Mouse (Mus musculus) testis, adult 2 months (tissue): ENCODE measurements around the gene Stn1. TPM values are rescaled to one million over a fixed set of nuclear protein-coding genes. Genes with fewer than 3 reads are reported as not detected.
A peak's percentile ranks its signal among the peaks of the same experiment; 100 is the strongest.

Experiments
- H3K27ac ChIP-seq: fragments of 200-500 bp; 2 replicates; pipeline ENCODE4 v1.5.1; 2012; ENCODE audit warnings: low read depth, low read length; ENCODE audit not compliant: control insufficient read depth, insufficient read depth
- H3K27me3 ChIP-seq: fragments of 200-500 bp; 2 replicates; pipeline ENCODE4 v1.6.1; 2012; ENCODE audit warnings: mild to moderate bottlenecking, low read length, moderate library complexity; ENCODE audit not compliant: control insufficient read depth, insufficient read depth
- H3K36me3 ChIP-seq: fragments of 200-500 bp; 2 replicates; pipeline ENCODE4 v1.6.1; 2012; ENCODE audit warnings: mild to moderate bottlenecking, low read length; ENCODE audit not compliant: control insufficient read depth, insufficient read depth
- H3K4me1 ChIP-seq: fragments of 200-500 bp; 2 replicates; pipeline ENCODE4 v1.6.1; 2012; ENCODE audit warnings: low read length; ENCODE audit not compliant: control insufficient read depth, insufficient read depth
- H3K4me3 ChIP-seq: fragments of 200-500 bp; 2 replicates; pipeline ENCODE4 v1.5.1; 2012; ENCODE audit warnings: low read depth, mild to moderate bottlenecking, low read length, moderate library complexity, mixed read lengths; ENCODE audit not compliant: control insufficient read depth
- CTCF ChIP-seq: fragments of 200-500 bp; IDR thresholded peaks from 2 replicates; pipeline ENCODE4 v1.5.1; 2012; ENCODE audit warnings: low read depth, mild to moderate bottlenecking, inconsistent platforms, low read length, moderate library complexity; ENCODE audit not compliant: control insufficient read depth, insufficient read depth, insufficient replicate concordance
- POLR2A ChIP-seq: fragments of 200-500 bp; IDR thresholded peaks from 2 replicates; pipeline ENCODE4 v1.6.1; 2012; ENCODE audit warnings: low read depth, mild to moderate bottlenecking, inconsistent platforms, low read length, moderate library complexity; ENCODE audit not compliant: control insufficient read depth
- polyA plus RNA-seq: library from polyadenylated mRNA; depleted of rRNA; stranded (reverse); fragments of >200 nt; gene quantifications from 2 replicates; pipeline ENCODE4 v1.2.3, GENCODE M21; 2012

Gene Stn1
- polyA plus RNA-seq, 1 experiment = 19.6 TPM

DNA sequence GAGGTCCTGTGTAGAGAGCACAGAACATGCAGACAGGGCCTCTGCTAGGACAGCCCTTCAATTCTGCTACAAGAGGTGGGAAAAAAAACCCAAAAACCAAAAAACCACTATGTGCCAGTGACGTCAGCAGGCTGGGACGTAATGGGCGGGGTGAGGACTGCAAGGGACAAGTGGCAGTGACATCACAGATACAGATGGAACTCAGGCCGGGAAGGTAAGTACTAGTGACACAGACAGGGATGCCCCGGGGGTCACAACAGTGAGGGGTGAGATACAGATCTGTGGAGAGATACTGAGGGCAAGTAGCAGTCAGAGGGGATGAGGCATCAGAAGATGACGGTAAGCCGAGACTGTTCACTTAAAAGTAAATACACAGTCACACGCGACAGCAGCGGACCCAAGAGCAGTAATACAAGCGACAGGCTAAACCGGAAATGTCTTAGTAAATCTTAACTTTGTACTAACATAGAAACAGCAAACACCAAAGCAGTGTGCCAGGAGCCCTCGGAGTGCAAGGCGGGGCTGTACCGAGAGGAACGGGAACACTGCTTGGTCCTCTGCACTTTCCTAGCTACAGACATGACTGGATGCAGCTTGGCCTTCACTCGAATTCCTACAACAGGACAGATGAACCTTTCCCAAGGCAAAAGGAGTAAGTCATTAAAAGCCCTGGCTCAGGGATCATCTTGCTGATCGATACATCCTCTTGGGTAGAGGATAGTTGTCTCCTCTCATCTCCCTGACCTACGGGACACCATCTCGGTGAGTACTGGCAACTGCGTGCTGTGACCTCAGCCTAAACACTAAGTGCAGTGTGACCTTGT, 24.3 kb downstream of the Stn1 start:
- no peaks in the 10 kb centered on the region for H3K27me3 ChIP-seq
- no peaks in the 10 kb centered on the region; the same call in 1 of the 2 replicates for H3K36me3 ChIP-seq
- H3K27ac ChIP-seq = no peak overlapping the region
- no peaks in the 10 kb centered on the region; the same call in 1 of the 2 replicates for H3K4me1 ChIP-seq
- TF ChIP-seq CTCF = no peak
- no peak for TF ChIP-seq POLR2A
- H3K4me3 ChIP-seq = no peak overlapping the region

- no peak overlapping the region for H3K4me3 ChIP-seq
- no peaks in the 10 kb centered on the region for H3K27me3 ChIP-seq
- H3K4me1 ChIP-seq = no peaks in the 10 kb centered on the region; the same call in 1 of the 2 replicates
- H3K36me3 ChIP-seq = no peaks in the 10 kb centered on the region; the same call in 1 of the 2 replicates
- peak overlapping the region; percentile 29; the same call in 1 of the 2 replicates for H3K27ac ChIP-seq
- TF ChIP-seq CTCF = no peak
- no peak for TF ChIP-seq POLR2A
These were observed 25.3 kb downstream of the Stn1 start for GRCm38 (mm10) chr19:47511958-47512357.

DNA sequence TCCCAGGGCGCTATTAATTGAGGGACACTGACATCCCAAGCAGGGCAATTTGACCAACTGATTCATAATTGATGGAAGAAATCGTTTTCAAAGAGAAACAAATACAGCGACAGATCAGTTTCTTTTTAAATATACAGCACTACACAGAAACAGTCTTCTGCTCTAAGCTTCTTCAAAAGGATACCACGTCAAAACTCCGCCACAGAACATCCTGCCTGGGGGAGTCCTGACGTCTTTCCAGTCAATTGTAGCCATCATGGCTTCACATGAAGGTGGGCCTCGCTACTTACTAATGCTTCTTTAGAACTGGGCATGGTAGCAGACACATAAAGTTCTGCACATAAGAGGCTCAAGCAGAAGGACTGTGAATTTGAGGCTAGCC, 26.0 kb downstream of the Stn1 start:
- Histone ChIP-seq H3K36me3 (no peaks in the 10 kb centered on the region; the same call in 1 of the 2 replicates), H3K4me3 (no peak overlapping the region), H3K27ac (no peak overlapping the region), H3K4me1 (no peaks in the 10 kb centered on the region; the same call in 1 of the 2 replicates), H3K27me3 (no peaks in the 10 kb centered on the region)
- TF ChIP-seq POLR2A (no peak), CTCF (no peak)

- Histone ChIP-seq H3K27ac (no peak overlapping the region), H3K4me1 (no peaks in the 10 kb centered on the region; the same call in 1 of the 2 replicates), H3K4me3 (no peak overlapping the region), H3K36me3 (no peaks in the 10 kb centered on the region; the same call in 1 of the 2 replicates), H3K27me3 (no peaks in the 10 kb centered on the region)
- no peak for TF ChIP-seq CTCF
- no peak for TF ChIP-seq POLR2A
These were observed 26.6 kb downstream of the Stn1 start for GRCm38 (mm10) chr19:47510473-47511293.

DNA sequence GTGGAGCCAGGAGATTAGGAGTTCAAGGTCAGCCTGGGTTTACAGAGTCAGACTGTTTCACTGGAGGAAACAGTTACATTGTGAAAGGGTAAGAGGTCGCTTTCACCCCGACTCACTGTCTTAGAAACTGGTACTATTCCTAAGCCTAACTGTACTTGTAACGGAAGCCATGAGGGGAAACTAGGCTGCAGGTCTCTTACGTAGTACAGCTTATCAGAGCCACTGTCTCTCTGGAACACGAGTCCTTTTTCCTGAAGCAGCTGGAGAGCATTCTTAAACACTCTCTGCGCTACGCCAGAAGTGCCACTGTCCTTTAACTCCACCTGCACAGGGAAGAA, 27.2 kb downstream of the Stn1 start:
- Histone ChIP-seq H3K4me3 (no peak overlapping the region), H3K27ac (no peak overlapping the region), H3K27me3 (no peaks in the 10 kb centered on the region), H3K36me3 (no peaks in the 10 kb centered on the region; the same call in 1 of the 2 replicates), H3K4me1 (no peaks in the 10 kb centered on the region; the same call in 1 of the 2 replicates)
- TF ChIP-seq CTCF (no peak), POLR2A (no peak)

DNA sequence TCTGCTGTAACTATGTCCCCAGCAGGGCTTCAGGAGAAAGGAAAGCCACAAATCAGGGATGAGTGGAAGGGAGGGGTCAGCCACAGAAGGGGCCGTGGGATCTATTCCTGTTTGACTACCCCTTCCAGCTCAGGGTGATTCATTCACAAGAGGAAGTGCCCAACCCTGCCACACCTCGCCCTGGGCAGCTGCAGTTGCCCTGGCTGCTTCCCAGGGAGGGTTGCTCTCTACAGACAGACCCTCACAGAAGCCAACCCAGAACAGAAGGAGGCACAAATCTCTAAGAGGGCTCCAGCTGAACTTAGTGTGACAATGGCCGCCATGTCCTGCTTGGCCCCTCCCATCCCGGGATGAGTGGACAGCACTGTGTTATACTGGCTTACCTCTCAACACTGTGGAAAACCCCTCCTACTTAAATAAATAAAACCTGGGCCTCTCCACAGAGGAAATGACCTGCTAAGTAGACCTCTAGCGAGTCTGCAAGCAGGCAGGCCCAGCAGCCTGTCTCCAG, 28.5 kb downstream of the Stn1 start:
- no peak overlapping the region for H3K27ac ChIP-seq
- no peaks in the 10 kb centered on the region; the same call in 1 of the 2 replicates for H3K36me3 ChIP-seq

GRCm38 (mm10) chr19:47508191-47508590, 29.1 kb downstream of the Stn1 start:
- Histone ChIP-seq H3K4me3 (no peak overlapping the region), H3K27me3 (no peaks in the 10 kb centered on the region), H3K36me3 (no peaks in the 10 kb centered on the region; the same call in 1 of the 2 replicates), H3K4me1 (no peaks in the 10 kb centered on the region; the same call in 1 of the 2 replicates), H3K27ac (no peak overlapping the region)
- TF ChIP-seq POLR2A (no peak), CTCF (no peak)

More for the DNA sequence above, 28.5 kb downstream of the Stn1 start:
- TF ChIP-seq POLR2A (no peak), CTCF (no peak)
- no peaks in the 10 kb centered on the region; the same call in 1 of the 2 replicates for H3K4me1 ChIP-seq
- no peaks in the 10 kb centered on the region for H3K27me3 ChIP-seq
- no peak overlapping the region for H3K4me3 ChIP-seq
